Mouse (Mus musculus): ENCODE data around the gene Gas7.

The Gas7 gene

GRCm38 (mm10) chr11:67622340-67622739 is 167.1 kb downstream of the Gas7 start:
- no peak for ATAC-seq (ENCODE audit: low TSS enrichment)

DNA sequence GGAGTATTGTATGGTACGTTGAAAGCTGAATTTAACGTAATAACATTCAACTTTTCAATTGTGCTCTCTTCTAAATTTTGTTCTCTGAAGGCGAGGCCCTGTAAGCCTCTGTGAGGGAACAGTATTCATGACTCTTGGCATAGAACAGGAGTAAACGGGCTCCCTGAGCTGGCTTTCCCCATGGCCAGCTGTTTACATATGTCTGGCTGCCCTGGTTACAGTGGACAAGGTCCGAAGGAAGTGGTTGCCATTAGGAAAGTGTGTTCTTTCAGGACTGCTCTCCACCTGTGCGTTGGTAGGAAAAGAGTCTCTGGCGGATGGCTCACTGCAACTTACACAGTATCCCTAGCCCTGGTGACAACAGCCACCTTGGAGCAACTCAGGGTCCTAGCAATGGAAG is 171.9 kb downstream of the Gas7 start:
- no peak for ATAC-seq (ENCODE audit: low TSS enrichment)

- no peak for ATAC-seq (ENCODE audit: low TSS enrichment)
These were observed 173.3 kb downstream of the Gas7 start for GRCm38 (mm10) chr11:67628522-67628921.

- ATAC-seq (ENCODE audit: low TSS enrichment) = no peak
These were observed 177.7 kb downstream of the Gas7 start for GRCm38 (mm10) chr11:67632906-67633305.

GRCm38 (mm10) chr11:67633620-67634229 is 178.5 kb downstream of the Gas7 start:
- no peak for ATAC-seq (ENCODE audit: low TSS enrichment)

- no peak for ATAC-seq (ENCODE audit: low TSS enrichment)
These were observed 181.0 kb downstream of the Gas7 start for GRCm38 (mm10) chr11:67636201-67636600.

DNA sequence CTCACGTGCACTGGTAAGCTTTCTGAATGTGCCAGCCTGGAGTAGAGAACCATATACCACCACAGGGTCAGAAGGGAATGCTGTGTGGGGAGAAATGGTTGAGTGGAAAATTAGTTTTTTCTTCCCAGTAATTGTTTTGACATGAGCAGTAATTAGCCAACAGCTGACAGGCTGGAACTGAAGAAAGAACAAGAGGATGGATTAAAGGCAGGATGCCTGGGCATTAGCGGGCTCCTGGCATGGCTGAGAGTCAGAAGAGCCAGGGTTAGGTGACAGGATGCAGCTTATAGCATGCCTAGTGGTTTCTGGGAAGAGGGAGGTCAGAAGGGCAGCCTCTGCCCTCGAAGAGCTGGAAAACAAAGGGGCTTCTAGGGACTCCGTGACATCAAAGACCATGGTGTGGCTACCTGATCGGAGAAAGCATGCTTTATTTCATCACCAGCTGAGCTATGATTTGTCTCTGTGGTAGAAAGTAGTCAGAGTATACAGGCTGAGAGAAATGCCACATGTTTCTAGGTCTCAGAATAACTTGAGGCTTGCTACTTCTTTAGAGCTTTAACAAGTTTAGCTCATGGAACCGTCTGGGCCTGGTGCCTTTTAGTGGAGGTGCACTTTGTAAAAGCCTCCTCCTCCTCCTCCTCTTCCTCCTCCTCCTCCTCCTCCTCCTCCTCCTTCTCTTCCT is 181.8 kb downstream of the Gas7 start:
- ATAC-seq (ENCODE audit: low TSS enrichment) = peak; percentile 61

GRCm38 (mm10) chr11:67638401-67638800 is 183.2 kb downstream of the Gas7 start:
- no peak for ATAC-seq (ENCODE audit: low TSS enrichment)

GRCm38 (mm10) chr11:67640299-67640698 is 185.1 kb downstream of the Gas7 start:
- no peak for ATAC-seq (ENCODE audit: low TSS enrichment)

- ATAC-seq (ENCODE audit: low TSS enrichment) = no peak
These were observed 187.2 kb downstream of the Gas7 start for GRCm38 (mm10) chr11:67642421-67642820.

- ATAC-seq (ENCODE audit: low TSS enrichment) = no peak; the same call in 1 of the 2 replicates
These were observed 187.6 kb downstream of the Gas7 start for GRCm38 (mm10) chr11:67642835-67643234.

DNA sequence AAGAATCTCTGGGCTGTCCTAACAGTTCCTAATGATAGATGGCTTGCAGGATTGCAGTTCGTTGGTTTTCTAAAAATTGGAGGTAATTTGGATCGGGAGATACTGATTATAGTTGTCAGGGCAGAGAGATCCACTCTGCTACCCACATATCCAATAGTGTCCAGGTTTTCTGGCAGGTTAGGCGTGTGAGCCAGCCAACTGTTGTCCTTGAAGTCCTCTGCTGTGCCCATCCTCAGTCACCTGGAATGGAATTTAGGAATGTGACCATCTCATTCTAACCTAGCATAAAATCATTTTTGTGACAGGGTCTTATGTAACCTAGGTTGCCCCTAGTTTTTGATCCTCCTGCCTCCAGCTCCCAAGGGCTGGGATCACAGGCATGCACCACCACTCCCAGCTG is 188.2 kb downstream of the Gas7 start:
- ATAC-seq (ENCODE audit: low TSS enrichment) = no peak

- ATAC-seq (ENCODE audit: low TSS enrichment) = no peak
These were observed 189.5 kb downstream of the Gas7 start for GRCm38 (mm10) chr11:67644632-67645149.

GRCm38 (mm10) chr11:67647745-67648144 is 192.5 kb downstream of the Gas7 start:
- ATAC-seq (ENCODE audit: low TSS enrichment) = no peak

GRCm38 (mm10) chr11:67648651-67649407 is 193.6 kb downstream of the Gas7 start:
- ATAC-seq (ENCODE audit: low TSS enrichment) = peak; percentile 66

DNA sequence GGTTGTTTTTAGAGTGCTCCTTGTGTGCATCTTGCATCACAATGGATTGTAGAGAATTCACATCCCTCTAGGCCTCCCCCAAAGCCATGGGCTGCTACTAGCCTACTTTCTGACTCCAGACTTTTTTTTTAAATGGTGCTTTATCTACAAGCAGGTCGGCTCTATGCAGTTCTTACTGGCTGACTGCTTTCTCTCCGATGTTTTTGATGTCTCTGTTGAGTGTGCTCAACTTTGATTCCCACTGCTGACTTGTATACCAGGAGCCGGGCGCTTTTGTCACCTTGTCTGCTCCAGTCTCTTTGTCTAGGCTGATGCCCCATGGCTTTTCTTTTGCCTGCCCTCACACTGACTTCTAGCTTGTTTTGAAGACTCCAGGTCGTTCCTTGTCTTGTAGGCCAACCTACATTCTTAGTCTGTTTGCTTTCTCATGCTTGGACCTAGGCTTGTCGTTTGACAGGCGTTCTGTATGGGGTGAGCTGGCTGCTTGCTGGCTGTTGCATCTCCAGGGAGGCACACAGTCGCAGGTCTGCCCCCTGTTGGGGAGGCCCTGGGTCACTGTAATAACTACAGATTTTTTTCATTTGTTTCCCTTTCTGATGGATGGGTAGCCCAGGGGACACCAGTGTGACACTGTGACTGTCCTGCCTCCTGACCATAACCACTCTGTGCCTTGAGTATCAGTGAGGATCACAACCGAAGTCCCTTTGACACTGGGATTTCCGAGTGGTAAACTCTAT is 194.9 kb downstream of the Gas7 start:
- no peak for ATAC-seq (ENCODE audit: low TSS enrichment)

GRCm38 (mm10) chr11:67651731-67652130 is 196.5 kb downstream of the Gas7 start:
- ATAC-seq (ENCODE audit: low TSS enrichment) = no peak

DNA sequence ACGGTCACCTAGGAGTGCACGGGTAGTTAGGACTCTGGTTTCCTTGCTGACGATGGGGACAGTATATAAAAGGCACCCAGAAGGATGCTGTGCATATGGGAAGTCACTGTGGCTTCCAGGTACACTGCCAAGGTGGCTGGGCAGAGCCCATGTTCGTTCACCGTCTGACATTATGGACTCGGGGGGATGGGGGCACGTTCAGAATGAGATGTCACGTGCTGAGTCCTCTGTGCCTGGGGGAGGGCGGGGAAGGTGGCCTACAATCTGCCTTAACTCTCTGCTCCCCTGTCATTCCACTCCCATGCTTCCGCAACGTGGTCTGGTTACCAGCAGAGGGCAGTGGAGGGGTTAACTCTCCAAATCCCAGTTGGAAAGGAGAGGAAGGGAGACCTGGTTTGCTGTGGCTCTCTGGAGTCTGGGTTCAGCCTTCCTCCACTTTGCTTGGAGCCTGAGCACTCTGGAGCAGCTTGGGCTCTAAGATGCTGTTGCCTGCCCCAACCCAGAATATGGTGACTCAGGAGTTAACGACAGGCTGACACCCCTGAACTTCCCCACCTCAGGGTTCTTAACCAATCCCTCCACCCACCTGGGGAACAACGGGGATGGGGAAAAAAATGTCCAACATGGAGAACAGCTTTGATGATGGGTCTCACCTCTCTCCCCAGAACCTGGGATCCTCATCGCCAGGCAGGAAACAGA is 197.1 kb downstream of the Gas7 start:
- ATAC-seq (ENCODE audit: low TSS enrichment) = peak; percentile 7

GRCm38 (mm10) chr11:67652893-67653255 is 197.6 kb downstream of the Gas7 start:
- no peak for ATAC-seq (ENCODE audit: low TSS enrichment)

GRCm38 (mm10) chr11:67653521-67654090 is 198.4 kb downstream of the Gas7 start:
- ATAC-seq (ENCODE audit: low TSS enrichment) = 0 out of 2 replicates have a peak, but pooled peaks have one; percentile 0

- ATAC-seq (ENCODE audit: low TSS enrichment) = no peak
These were observed 199.3 kb downstream of the Gas7 start for GRCm38 (mm10) chr11:67654514-67654913.

All from frontal cortex, adult (tissue).